Mouse (Mus musculus): ENCODE data around the gene Ube2e1. TPM values are rescaled to one million over a fixed set of nuclear protein-coding genes. Genes with fewer than 3 reads are reported as not detected.

Gene Ube2e1
- polyA plus RNA-seq, 2 experiments: 51.7 to 88.3 TPM

- Histone ChIP-seq H3K27ac (replicated peaks; ENCODE audit: low read depth, low read length) (no peak overlapping the region), H3K36me3 (ENCODE audit: control insufficient read depth, insufficient read depth, low read length) (no peaks in the 10 kb centered on the region), H3K27me3 (ENCODE audit: control insufficient read depth, insufficient read depth, low read length) (no peaks in the 10 kb centered on the region), H3K9me3 (ENCODE audit: control insufficient read depth, low read length) (no peaks in the 10 kb centered on the region), H3K4me3 (replicated peaks; ENCODE audit: low read length) (no peak overlapping the region), H3K4me2 (replicated peaks; ENCODE audit: low read depth, low read length, severe bottlenecking) (no peak overlapping the region), H3K4me1 (ENCODE audit: control insufficient read depth, insufficient read depth, low read length) (no peaks in the 10 kb centered on the region), H3K9ac (ENCODE audit: low read depth, low read length, severe bottlenecking) (no peak overlapping the region)
- no peak for ATAC-seq (ENCODE audit: low FRiP score, low read depth)
- 71% methylated on average over 6 of the region's 6 CpGs for WGBS
- TF ChIP-seq POLR2A (IDR thresholded peaks at IDR 0.05; ENCODE audit: borderline replicate concordance, extremely low read depth, insufficient read depth, insufficient read length): no peak
- no peak for DNase-seq (ENCODE audit: low spot score)
Observed at GRCm38 (mm10) chr14:18355514-18356190, 24.0 kb upstream of the Ube2e1 start.

- Histone ChIP-seq H3K27ac (replicated peaks; ENCODE audit: low read depth, low read length) (no peak overlapping the region), H3K4me2 (replicated peaks; ENCODE audit: low read depth, low read length, severe bottlenecking) (no peak overlapping the region), H3K4me3 (replicated peaks; ENCODE audit: low read length) (no peak overlapping the region)
Observed at GRCm38 (mm10) chr14:18353525-18353924, 21.9 kb upstream of the Ube2e1 start.

GRCm38 (mm10) chr14:18352934-18353333 lies 21.3 kb upstream of the Ube2e1 start:
- Histone ChIP-seq H3K9ac (ENCODE audit: low read depth, low read length, severe bottlenecking) (no peak overlapping the region), H3K9me3 (ENCODE audit: control insufficient read depth, low read length) (no peaks in the 10 kb centered on the region), H3K4me1 (ENCODE audit: control insufficient read depth, insufficient read depth, low read length) (no peaks in the 10 kb centered on the region), H3K36me3 (ENCODE audit: control insufficient read depth, insufficient read depth, low read length) (no peaks in the 10 kb centered on the region), H3K27ac (replicated peaks; ENCODE audit: low read depth, low read length) (no peak overlapping the region), H3K4me2 (replicated peaks; ENCODE audit: low read depth, low read length, severe bottlenecking) (no peak overlapping the region), H3K27me3 (ENCODE audit: control insufficient read depth, insufficient read depth, low read length) (no peaks in the 10 kb centered on the region), H3K4me3 (replicated peaks; ENCODE audit: low read length) (no peak overlapping the region)
- ATAC-seq (ENCODE audit: low FRiP score, low read depth): no peak
- TF ChIP-seq POLR2A (IDR thresholded peaks at IDR 0.05; ENCODE audit: borderline replicate concordance, extremely low read depth, insufficient read depth, insufficient read length): no peak
- DNase-seq (ENCODE audit: low spot score): no peak
- WGBS: 79% methylated on average over 3 of the region's 3 CpGs

More at GRCm38 (mm10) chr14:18353525-18353924, 21.9 kb upstream of the Ube2e1 start:
- ATAC-seq (ENCODE audit: low FRiP score, low read depth): no peak
- DNase-seq (ENCODE audit: low spot score): no peak
- H3K9me3 ChIP-seq (ENCODE audit: control insufficient read depth, low read length): no peaks in the 10 kb centered on the region
- no peaks in the 10 kb centered on the region for H3K4me1 ChIP-seq (ENCODE audit: control insufficient read depth, insufficient read depth, low read length)
- no peak for TF ChIP-seq POLR2A (IDR thresholded peaks at IDR 0.05; ENCODE audit: borderline replicate concordance, extremely low read depth, insufficient read depth, insufficient read length)
- H3K36me3 ChIP-seq (ENCODE audit: control insufficient read depth, insufficient read depth, low read length): no peaks in the 10 kb centered on the region
- H3K27me3 ChIP-seq (ENCODE audit: control insufficient read depth, insufficient read depth, low read length): no peaks in the 10 kb centered on the region
- H3K9ac ChIP-seq (ENCODE audit: low read depth, low read length, severe bottlenecking): no peak overlapping the region
- 46% methylated on average over 3 of the region's 3 CpGs for WGBS

GRCm38 (mm10) chr14:18350680-18351079 lies 19.0 kb upstream of the Ube2e1 start:
- Histone ChIP-seq H3K9me3 (ENCODE audit: control insufficient read depth, low read length) (no peaks in the 10 kb centered on the region), H3K36me3 (ENCODE audit: control insufficient read depth, insufficient read depth, low read length) (no peaks in the 10 kb centered on the region), H3K4me2 (replicated peaks; ENCODE audit: low read depth, low read length, severe bottlenecking) (no peak overlapping the region), H3K4me1 (ENCODE audit: control insufficient read depth, insufficient read depth, low read length) (no peaks in the 10 kb centered on the region), H3K27me3 (ENCODE audit: control insufficient read depth, insufficient read depth, low read length) (no peaks in the 10 kb centered on the region), H3K27ac (replicated peaks; ENCODE audit: low read depth, low read length) (no peak overlapping the region), H3K9ac (ENCODE audit: low read depth, low read length, severe bottlenecking) (no peak overlapping the region), H3K4me3 (replicated peaks; ENCODE audit: low read length) (no peak overlapping the region)
- DNase-seq (ENCODE audit: low spot score) (no peak), ATAC-seq (ENCODE audit: low FRiP score, low read depth) (no peak)
- WGBS: 80% methylated on average over 1 of the region's 1 CpGs
- TF ChIP-seq POLR2A (IDR thresholded peaks at IDR 0.05; ENCODE audit: borderline replicate concordance, extremely low read depth, insufficient read depth, insufficient read length): no peak

GRCm38 (mm10) chr14:18349871-18350270 lies 18.2 kb upstream of the Ube2e1 start:
- Histone ChIP-seq H3K4me1 (ENCODE audit: control insufficient read depth, insufficient read depth, low read length) (no peaks in the 10 kb centered on the region), H3K9ac (ENCODE audit: low read depth, low read length, severe bottlenecking) (no peak overlapping the region), H3K36me3 (ENCODE audit: control insufficient read depth, insufficient read depth, low read length) (no peaks in the 10 kb centered on the region), H3K27me3 (ENCODE audit: control insufficient read depth, insufficient read depth, low read length) (no peaks in the 10 kb centered on the region), H3K4me3 (replicated peaks; ENCODE audit: low read length) (no peak overlapping the region), H3K4me2 (replicated peaks; ENCODE audit: low read depth, low read length, severe bottlenecking) (no peak overlapping the region), H3K9me3 (ENCODE audit: control insufficient read depth, low read length) (no peaks in the 10 kb centered on the region), H3K27ac (replicated peaks; ENCODE audit: low read depth, low read length) (no peak overlapping the region)
- no peak for TF ChIP-seq POLR2A (IDR thresholded peaks at IDR 0.05; ENCODE audit: borderline replicate concordance, extremely low read depth, insufficient read depth, insufficient read length)
- ATAC-seq (ENCODE audit: low FRiP score, low read depth): no peak
- 58% methylated on average over 5 of the region's 5 CpGs for WGBS
- no peak for DNase-seq (ENCODE audit: low spot score)
